Mouse (Mus musculus) frontal cortex, postnatal 25 days (tissue): ENCODE measurements around the gene Klb.

ENCODE experiments used
- DNase-seq, 2 experiments: peaks; one replicate each; pipeline ENCODE4 v3.0.0; 2022; ENCODE audit warnings: low spot score in 2 of 2

Klb gene

GRCm38 (mm10) chr5:65374746-65375145 is 26.6 kb downstream of the Klb start:
- DNase-seq, result no peak

- DNase-seq, result no peak
Observed at GRCm38 (mm10) chr5:65385704-65386103, 37.6 kb downstream of the Klb start.

- no peak for DNase-seq
Observed at GRCm38 (mm10) chr5:65387008-65387867, 39.1 kb downstream of the Klb start.

- DNase-seq, result peak; percentile 99
Observed at GRCm38 (mm10) chr5:65390648-65391644, 42.8 kb downstream of the Klb start, which contains the start of the genes Rpl9 and Lias. Gene Rpl9, minus strand, starts transcription at chr5:65391444. Gene Lias, plus strand, starts transcription at chr5:65391497.

GRCm38 (mm10) chr5:65391753-65392152 is 43.6 kb downstream of the Klb start:
- DNase-seq, result no peak

- DNase-seq, result no peak
Observed at GRCm38 (mm10) chr5:65394425-65394824, 46.3 kb downstream of the Klb start.

- peak; percentile 65 to 69 for DNase-seq
Observed at GRCm38 (mm10) chr5:65401251-65401994, 53.3 kb downstream of the Klb start.

GRCm38 (mm10) chr5:65407989-65408388 is 59.9 kb downstream of the Klb start:
- no peak for DNase-seq

GRCm38 (mm10) chr5:65415653-65416458 is 67.7 kb downstream of the Klb start:
- DNase-seq, result no peak

GRCm38 (mm10) chr5:65419136-65419535 is 71.0 kb downstream of the Klb start:
- DNase-seq, result no peak

- DNase-seq, result no peak
Observed at GRCm38 (mm10) chr5:65420822-65421221, 72.7 kb downstream of the Klb start.

- DNase-seq, result no peak
Observed at GRCm38 (mm10) chr5:65422803-65423202, 74.7 kb downstream of the Klb start.

GRCm38 (mm10) chr5:65424215-65424614 is 76.1 kb downstream of the Klb start:
- no peak for DNase-seq

- DNase-seq, result no peak
Observed at GRCm38 (mm10) chr5:65425251-65425650, 77.1 kb downstream of the Klb start.

- DNase-seq, result no peak
Observed at GRCm38 (mm10) chr5:65428321-65428720, 80.2 kb downstream of the Klb start.

- no peak for DNase-seq
Observed at GRCm38 (mm10) chr5:65429441-65429840, 81.3 kb downstream of the Klb start.
